Mouse (Mus musculus) gastrocnemius, adult 2 months (tissue): ENCODE results near the gene Nfe2l2. TPM values are rescaled to one million over a fixed set of nuclear protein-coding genes. Genes with fewer than 3 reads are reported as not detected.

ENCODE experiments used
- DNase-seq: peaks from one replicate; pipeline ENCODE4 v3.0.0; 2022
- H3K27ac ChIP-seq: fragments of 200-600 bp; 2 replicates; pipeline ENCODE4 v1.8.1; 2022; ENCODE audit warnings: mild to moderate bottlenecking
- H3K4me3 ChIP-seq: fragments of 200-600 bp; 2 replicates; pipeline ENCODE4 v1.8.1; 2022; ENCODE audit warnings: mild to moderate bottlenecking, moderate library complexity
- CTCF ChIP-seq: fragments of 200-600 bp; IDR thresholded peaks from 2 replicates; pipeline ENCODE4 v1.8.1; 2022; ENCODE audit warnings: antibody characterized with exemption, mild to moderate bottlenecking, moderate library complexity
- intact Hi-C: fragments of 180-260 bp; cut with DNase I; formaldehyde crosslinking; loops from one replicate; pipeline ENCODE4 v1.15.1; 2025
- microRNA-seq: library from miRNA; unstranded; fragments of <30 nt; microRNA quantifications from one replicate; pipeline ENCODE4 v1.2.0, GENCODE M21; 2021
- total RNA-seq, 2 experiments: library from RNA; stranded (reverse); gene quantifications; 2 replicates each; pipeline ENCODE4 v1.2.3; 2021

Nfe2l2 gene
- total RNA-seq, 2 experiments from 2014 or later = 32.9 to 41.0 TPM

- no peak for DNase-seq
- Histone ChIP-seq H3K4me3 (no peak overlapping the region), H3K27ac (no peak overlapping the region; the same call in 1 of the 2 replicates)
- intact Hi-C loops = no loop called here
- TF ChIP-seq CTCF = no peak
Observed at GRCm38 (mm10) chr2:75632043-75632442, 72.4 kb downstream of the Nfe2l2 start.

DNA sequence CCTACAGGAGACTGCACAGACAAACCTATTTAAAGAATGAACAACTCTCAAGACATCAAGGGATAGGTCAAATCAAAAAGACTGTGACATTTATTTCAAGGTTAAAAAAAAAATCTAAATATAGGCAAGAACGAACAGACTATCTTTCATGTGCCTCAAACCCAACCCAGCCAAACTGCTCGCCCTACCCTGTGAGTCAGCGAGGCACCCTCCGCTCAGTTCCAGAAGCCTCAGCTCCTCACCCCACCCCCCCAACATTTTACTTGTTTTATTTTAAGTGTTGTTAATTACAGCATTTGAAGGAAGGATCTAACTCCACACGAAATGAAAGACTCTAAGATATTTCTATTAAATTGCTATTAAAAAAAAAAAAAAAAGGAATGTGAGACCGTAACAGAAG is 73.0 kb downstream of the Nfe2l2 start:
- Histone ChIP-seq H3K4me3 (no peak overlapping the region), H3K27ac (no peak overlapping the region; the same call in 1 of the 2 replicates)
- TF ChIP-seq CTCF = no peak
- no peak for DNase-seq
- intact Hi-C loops = no loop called here

GRCm38 (mm10) chr2:75628487-75628886 is 76.0 kb downstream of the Nfe2l2 start:
- no peak for DNase-seq
- Histone ChIP-seq H3K4me3 (no peak overlapping the region), H3K27ac (no peak overlapping the region)
- intact Hi-C loops = no loop called here
- TF ChIP-seq CTCF = no peak

DNA sequence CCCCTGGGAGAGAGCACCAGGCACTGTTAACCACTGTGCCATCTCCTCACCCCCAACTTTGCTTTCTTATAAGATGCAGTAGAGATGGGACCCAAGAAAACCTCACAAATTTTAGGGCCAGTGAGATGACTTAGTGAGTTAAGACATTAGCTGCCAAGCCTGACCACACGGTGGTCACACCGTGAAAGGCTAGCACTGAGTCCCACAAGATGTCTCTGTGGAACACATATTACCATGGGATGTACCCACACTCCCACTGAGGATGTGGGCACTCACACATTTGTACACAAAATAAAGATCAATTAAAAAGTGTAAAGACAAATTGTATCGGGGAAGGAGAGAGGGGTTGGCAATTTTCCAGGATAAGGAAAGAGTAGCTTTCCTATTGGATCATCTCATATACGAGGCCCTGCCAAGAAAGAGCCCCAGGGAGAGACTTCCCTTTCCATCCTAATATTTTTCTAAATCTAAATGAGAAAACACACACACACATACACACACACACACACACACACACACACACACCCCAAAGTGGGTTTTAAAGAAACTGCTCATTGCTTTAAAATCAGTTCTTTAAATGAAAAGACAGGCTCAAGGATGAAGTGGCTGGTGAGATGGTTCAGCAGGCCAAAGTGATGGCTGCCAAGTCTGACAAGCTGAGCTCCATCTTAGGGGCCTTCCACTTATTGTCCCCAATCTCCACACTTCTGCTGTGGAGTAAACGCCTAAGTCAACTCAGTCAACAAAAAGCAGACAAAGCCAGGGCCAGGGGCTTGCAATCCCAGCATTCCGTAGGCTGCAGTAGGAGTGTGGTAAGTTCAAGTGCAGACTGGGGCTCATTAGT is 77.6 kb downstream of the Nfe2l2 start:
- H3K4me3 ChIP-seq = no peak overlapping the region
- no peak overlapping the region for H3K27ac ChIP-seq
- no peak for DNase-seq
- intact Hi-C loops = no loop called here
- TF ChIP-seq CTCF = no peak

Small RNAs within 50 kb of the gene (microRNA-seq; reads per million reads assigned to microRNA genes)
- gene Gm24574 = not detected

Other genes with a start within 250 kb of the Nfe2l2 start
- gene Hnrnpa3, start 45.4 kb downstream of the Nfe2l2 start, total RNA-seq = 100 to 1,000 TPM; 123 to 144 TPM
- 10 to 100 TPM; 17.7 to 25.4 TPM for gene Agps, start 127.5 kb upstream of the Nfe2l2 start, total RNA-seq
- 1 to 10 TPM; 2.7 to 3.0 TPM for gene Ttc30b, start 233.9 kb upstream of the Nfe2l2 start, total RNA-seq